Mouse (Mus musculus) spleen, postnatal 14 days (tissue): ENCODE measurements around the gene Cts6.
A peak's percentile ranks its signal among the peaks of the same experiment; 100 is the strongest.
"Not testable (repeated sequence)": the region's sequence is repeated elsewhere in the genome, so short reads cannot be mapped to it uniquely, and the experiment has no call there.

Source experiments
- DNase-seq, 2 experiments: peaks; one replicate each; pipeline ENCODE4 v3.0.0; 2021 to 2022; ENCODE audit warnings: low spot score in 2 of 2

Cts6 gene

GRCm38 (mm10) chr13:61203310-61203709 is at the start of gene Cts6:
Gene Cts6, minus strand, starts transcription at chr13:61203410.
- DNase-seq: no peak

GRCm38 (mm10) chr13:61241076-61241947 is 38.1 kb upstream of the Cts6 start:
- DNase-seq: peak in 1 of 2 experiments; percentile 7

- DNase-seq: not testable (repeated sequence)
Observed at GRCm38 (mm10) chr13:61185151-61185933, 17.9 kb downstream of the Cts6 start.

GRCm38 (mm10) chr13:61164622-61165021 is 38.6 kb downstream of the Cts6 start:
- DNase-seq: no peak

GRCm38 (mm10) chr13:61164156-61164555 is 39.1 kb downstream of the Cts6 start, which contains the start of gene Ctsr:
Gene Ctsr, minus strand, starts transcription at chr13:61164256.
- DNase-seq: no peak
